Mouse (Mus musculus): ENCODE measurements at regions not wholly inside any gene's neighbourhood (a gene's known extent, or its start where the extent isn't known, plus 50 kb on each side); places are given as distances from the start of the nearest gene placed in this dataset.

- Histone ChIP-seq H3K4me1 (replicated peaks; ENCODE audit: control insufficient read depth, insufficient read depth, low read length) (no peaks in the 10 kb centered on the region), H3K27me3 (ENCODE audit: control insufficient read depth, insufficient read depth, low read length) (no peaks in the 10 kb centered on the region), H3K36me3 (ENCODE audit: control insufficient read depth, insufficient read depth, low read length) (no peaks in the 10 kb centered on the region), H3K4me3 (ENCODE audit: control insufficient read depth, insufficient read depth, low read length) (no peak overlapping the region), H3K27ac (ENCODE audit: control insufficient read depth, insufficient read depth, low read length) (no peak overlapping the region)
- DNase-seq = no peak
- 74% methylated on average over 8 of the region's 8 CpGs for WGBS
- TF ChIP-seq CTCF (IDR thresholded peaks at IDR 0.05; ENCODE audit: borderline replicate concordance, control insufficient read depth, extremely low read depth, insufficient read depth, low read length, poor library complexity) (no peak), POLR2A (IDR thresholded peaks at IDR 0.05; ENCODE audit: control insufficient read depth, extremely low read depth, insufficient read depth, low read length, poor library complexity) (no peak)
Observed at GRCm38 (mm10) chr9:41705461-41705903, 418.6 kb downstream of the Sorl1 start.

GRCm38 (mm10) chr9:41703091-41703490 lies 421.0 kb downstream of the Sorl1 start:
- WGBS = 87% methylated on average over 6 of the region's 6 CpGs
- no peak for TF ChIP-seq POLR2A (IDR thresholded peaks at IDR 0.05; ENCODE audit: control insufficient read depth, extremely low read depth, insufficient read depth, low read length, poor library complexity)
- no peak for TF ChIP-seq CTCF (IDR thresholded peaks at IDR 0.05; ENCODE audit: borderline replicate concordance, control insufficient read depth, extremely low read depth, insufficient read depth, low read length, poor library complexity)
- Histone ChIP-seq H3K36me3 (ENCODE audit: control insufficient read depth, insufficient read depth, low read length) (no peaks in the 10 kb centered on the region), H3K4me1 (replicated peaks; ENCODE audit: control insufficient read depth, insufficient read depth, low read length) (no peaks in the 10 kb centered on the region), H3K4me3 (ENCODE audit: control insufficient read depth, insufficient read depth, low read length) (no peak overlapping the region), H3K27me3 (ENCODE audit: control insufficient read depth, insufficient read depth, low read length) (no peaks in the 10 kb centered on the region), H3K27ac (ENCODE audit: control insufficient read depth, insufficient read depth, low read length) (no peak overlapping the region)
- DNase-seq = no peak

GRCm38 (mm10) chr9:41700683-41701082 lies 423.4 kb downstream of the Sorl1 start:
- H3K27ac ChIP-seq (ENCODE audit: control insufficient read depth, insufficient read depth, low read length) = no peak overlapping the region
- WGBS = 57% methylated on average over 6 of the region's 6 CpGs
- no peaks in the 10 kb centered on the region for H3K27me3 ChIP-seq (ENCODE audit: control insufficient read depth, insufficient read depth, low read length)
- DNase-seq = no peak
- no peaks in the 10 kb centered on the region for H3K4me1 ChIP-seq (replicated peaks; ENCODE audit: control insufficient read depth, insufficient read depth, low read length)
- no peaks in the 10 kb centered on the region for H3K36me3 ChIP-seq (ENCODE audit: control insufficient read depth, insufficient read depth, low read length)
- no peak for TF ChIP-seq POLR2A (IDR thresholded peaks at IDR 0.05; ENCODE audit: control insufficient read depth, extremely low read depth, insufficient read depth, low read length, poor library complexity)
- TF ChIP-seq CTCF (IDR thresholded peaks at IDR 0.05; ENCODE audit: borderline replicate concordance, control insufficient read depth, extremely low read depth, insufficient read depth, low read length, poor library complexity) = no peak
- no peak overlapping the region for H3K4me3 ChIP-seq (ENCODE audit: control insufficient read depth, insufficient read depth, low read length)

- TF ChIP-seq POLR2A (IDR thresholded peaks at IDR 0.05; ENCODE audit: control insufficient read depth, extremely low read depth, insufficient read depth, low read length, poor library complexity) (no peak), CTCF (IDR thresholded peaks at IDR 0.05; ENCODE audit: borderline replicate concordance, control insufficient read depth, extremely low read depth, insufficient read depth, low read length, poor library complexity) (no peak)
- no peak overlapping the region for H3K4me3 ChIP-seq (ENCODE audit: control insufficient read depth, insufficient read depth, low read length)
- H3K27ac ChIP-seq (ENCODE audit: control insufficient read depth, insufficient read depth, low read length) = no peak overlapping the region
- no peaks in the 10 kb centered on the region for H3K36me3 ChIP-seq (ENCODE audit: control insufficient read depth, insufficient read depth, low read length)
- WGBS = 84% methylated on average over 4 of the region's 4 CpGs
- no peak for DNase-seq
- no peaks in the 10 kb centered on the region for H3K27me3 ChIP-seq (ENCODE audit: control insufficient read depth, insufficient read depth, low read length)
- H3K4me1 ChIP-seq (replicated peaks; ENCODE audit: control insufficient read depth, insufficient read depth, low read length) = no peaks in the 10 kb centered on the region
Observed at GRCm38 (mm10) chr9:41699031-41699430, 425.1 kb downstream of the Sorl1 start.

- Histone ChIP-seq H3K4me1 (replicated peaks; ENCODE audit: control insufficient read depth, insufficient read depth, low read length) (no peaks in the 10 kb centered on the region), H3K27ac (ENCODE audit: control insufficient read depth, insufficient read depth, low read length) (no peak overlapping the region), H3K4me3 (ENCODE audit: control insufficient read depth, insufficient read depth, low read length) (no peak overlapping the region), H3K36me3 (ENCODE audit: control insufficient read depth, insufficient read depth, low read length) (no peaks in the 10 kb centered on the region), H3K27me3 (ENCODE audit: control insufficient read depth, insufficient read depth, low read length) (no peaks in the 10 kb centered on the region)
- DNase-seq = no peak
- WGBS = 92% methylated on average over 24 of the region's 24 CpGs
- TF ChIP-seq POLR2A (IDR thresholded peaks at IDR 0.05; ENCODE audit: control insufficient read depth, extremely low read depth, insufficient read depth, low read length, poor library complexity) = no peak
- no peak for TF ChIP-seq CTCF (IDR thresholded peaks at IDR 0.05; ENCODE audit: borderline replicate concordance, control insufficient read depth, extremely low read depth, insufficient read depth, low read length, poor library complexity)
Observed at GRCm38 (mm10) chr9:41697611-41698467, 426.3 kb downstream of the Sorl1 start.

- Histone ChIP-seq H3K4me3 (ENCODE audit: control insufficient read depth, insufficient read depth, low read length) (no peak overlapping the region), H3K27ac (ENCODE audit: control insufficient read depth, insufficient read depth, low read length) (no peak overlapping the region), H3K27me3 (ENCODE audit: control insufficient read depth, insufficient read depth, low read length) (no peaks in the 10 kb centered on the region), H3K36me3 (ENCODE audit: control insufficient read depth, insufficient read depth, low read length) (no peaks in the 10 kb centered on the region), H3K4me1 (replicated peaks; ENCODE audit: control insufficient read depth, insufficient read depth, low read length) (no peaks in the 10 kb centered on the region)
- DNase-seq = no peak
- TF ChIP-seq CTCF (IDR thresholded peaks at IDR 0.05; ENCODE audit: borderline replicate concordance, control insufficient read depth, extremely low read depth, insufficient read depth, low read length, poor library complexity) (no peak), POLR2A (IDR thresholded peaks at IDR 0.05; ENCODE audit: control insufficient read depth, extremely low read depth, insufficient read depth, low read length, poor library complexity) (no peak)
Observed at GRCm38 (mm10) chr9:41697160-41697559, 426.9 kb downstream of the Sorl1 start.
